Mouse (Mus musculus) spleen, postnatal 14 days (tissue): ENCODE results near the gene Prom2.

Experiments
- DNase-seq, 2 experiments: peaks; one replicate each; pipeline ENCODE4 v3.0.0; 2021 to 2022; ENCODE audit warnings: low spot score in 2 of 2

The Prom2 gene

DNA sequence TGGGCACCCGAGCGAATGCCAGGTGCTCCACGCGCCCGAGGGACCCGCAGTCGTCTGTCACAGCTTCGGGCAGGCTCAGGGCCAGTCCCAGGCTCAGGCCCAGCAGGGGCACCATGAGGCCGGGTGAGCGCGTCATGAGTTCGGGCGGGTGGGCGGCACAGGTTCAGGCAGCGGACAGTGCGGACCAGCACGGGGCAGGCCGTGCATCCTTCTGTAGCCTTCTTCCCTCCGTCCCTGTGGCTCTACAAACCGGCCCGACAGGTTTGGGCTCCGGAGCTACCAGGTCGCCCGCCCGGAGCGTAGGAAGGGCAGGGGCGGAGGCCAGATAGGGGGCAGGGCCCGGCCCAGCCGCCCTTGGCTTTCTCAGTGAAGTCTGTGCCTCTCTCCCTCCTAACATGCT lies at the start of gene Prom2:
Gene Prom2 (minus strand): TSS at position 283 of the 400 bp plus-strand sequence.
- DNase-seq: no peak

DNA sequence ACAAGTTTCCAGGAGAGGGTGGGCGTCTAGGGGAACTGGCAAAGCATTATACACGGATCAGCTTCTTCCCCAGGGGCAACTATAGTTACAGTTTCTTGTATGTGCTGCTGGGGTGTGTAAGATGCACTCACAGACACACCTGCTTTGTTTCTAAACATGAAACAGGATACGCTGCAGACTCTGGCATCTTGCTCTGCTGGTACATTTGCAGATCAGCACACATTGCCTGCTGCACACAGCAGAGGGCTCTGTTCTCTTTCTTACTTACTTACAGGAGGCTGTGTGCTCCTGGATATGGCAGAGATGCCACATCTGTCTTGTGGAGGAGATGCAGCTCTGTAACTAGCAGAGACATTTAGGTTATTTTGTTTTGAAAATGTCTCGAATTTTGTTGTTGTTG lies 49.6 kb upstream of the Prom2 start:
- DNase-seq: no peak

DNA sequence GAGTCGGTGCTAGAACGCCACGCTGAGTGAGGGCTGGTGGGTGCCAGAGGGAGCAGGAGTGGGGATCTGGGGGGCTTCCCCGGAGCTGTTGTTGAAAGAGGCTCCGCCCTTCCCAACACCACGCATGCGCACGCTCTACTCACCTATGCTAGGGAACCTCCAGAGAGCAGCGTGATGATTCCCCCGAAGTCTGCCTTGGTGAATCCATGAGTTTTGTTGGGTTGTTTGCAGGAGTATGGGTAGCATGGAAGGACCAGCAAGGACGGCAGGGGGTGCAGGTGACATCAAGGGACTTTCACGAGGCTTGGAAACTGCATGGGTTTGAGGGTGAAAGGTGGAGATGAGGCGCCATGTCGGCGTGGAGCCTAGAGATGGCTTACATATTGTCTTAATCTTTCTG lies 48.9 kb upstream of the Prom2 start:
- peak in 1 of 2 experiments; percentile 5 for DNase-seq

DNA sequence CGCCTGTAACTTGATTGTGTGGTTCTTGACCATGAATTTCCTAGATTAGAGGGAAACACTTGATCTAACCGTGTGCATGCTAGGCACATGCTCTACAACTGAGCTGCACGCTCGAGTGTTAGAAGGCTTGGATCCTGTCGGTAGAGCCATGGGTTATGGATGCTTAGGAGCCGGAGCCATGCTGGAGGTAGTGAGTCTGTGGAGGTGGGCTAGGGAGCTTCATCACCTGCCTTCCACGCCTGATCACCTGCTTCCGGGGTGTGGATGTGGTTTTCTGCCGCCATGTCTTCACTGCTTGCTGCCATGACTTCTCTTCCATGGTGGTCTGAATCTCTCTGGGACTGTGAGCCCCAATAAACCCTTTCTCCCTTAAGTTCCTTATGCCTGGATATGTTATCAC lies 47.6 kb upstream of the Prom2 start:
- no peak for DNase-seq

DNA sequence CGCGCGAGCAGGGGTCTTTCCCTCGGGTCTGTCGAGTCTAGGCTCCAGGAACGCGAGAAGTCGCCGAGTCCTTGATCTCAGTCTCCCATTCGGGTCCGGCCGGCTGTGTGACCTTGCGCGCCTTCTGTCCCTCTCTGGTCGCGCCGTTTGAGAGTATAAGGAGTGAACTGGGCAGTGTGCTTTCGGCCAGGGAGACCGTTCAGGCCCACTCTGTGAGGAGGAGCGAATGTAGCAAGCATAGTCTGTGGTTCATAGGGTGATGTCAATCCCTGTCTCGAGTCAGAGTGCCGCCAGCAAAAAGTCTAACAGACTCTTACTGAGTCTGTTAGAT lies 46.2 kb upstream of the Prom2 start:
- no peak for DNase-seq

DNA sequence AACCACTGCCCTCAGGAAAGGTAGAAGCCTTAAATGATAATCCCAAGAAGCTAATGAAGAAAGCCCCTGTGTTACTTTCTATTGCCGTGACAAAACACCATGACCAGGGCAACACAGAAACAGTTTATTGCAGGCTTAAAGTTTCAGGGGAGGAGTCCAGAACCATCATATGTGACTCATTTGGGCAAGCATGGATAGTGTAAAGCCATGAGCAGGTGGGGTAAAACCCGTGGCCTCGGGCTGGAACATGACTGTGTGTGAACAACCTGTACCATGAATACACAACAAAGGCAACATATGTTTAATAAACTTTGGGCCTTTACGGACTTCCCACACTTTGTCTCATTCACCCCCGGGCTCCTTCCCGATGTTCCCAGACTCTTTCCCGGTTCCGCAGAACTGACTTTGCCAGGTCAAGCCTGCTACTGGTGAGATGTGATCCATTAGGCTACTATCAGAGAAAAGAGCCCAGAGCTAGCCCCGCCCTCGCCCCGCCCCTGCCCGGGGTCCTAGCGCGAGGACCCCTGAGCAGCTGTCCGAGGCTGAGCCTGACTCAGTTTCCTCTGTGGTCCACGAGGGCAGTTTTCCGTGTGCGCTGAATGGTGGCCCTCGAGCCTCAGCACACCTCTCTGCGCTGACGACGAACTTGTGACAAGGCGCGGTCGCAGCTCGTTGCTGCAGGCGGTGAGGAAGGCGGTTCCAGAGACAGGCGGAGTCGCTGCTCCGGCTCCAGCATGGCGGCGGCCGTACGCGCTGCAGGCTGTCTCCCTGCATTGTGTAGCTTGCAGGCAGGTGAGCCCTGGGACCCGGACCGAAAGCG lies 45.6 kb upstream of the Prom2 start, which contains the start of the genes Zfp661 and Mrps5:
Gene Zfp661 (minus strand): TSS at position 401 of the 820 bp plus-strand sequence.
Gene Mrps5 (plus strand): TSS at position 529 of the 820 bp plus-strand sequence.
- DNase-seq: peak; percentile 69 to 79

DNA sequence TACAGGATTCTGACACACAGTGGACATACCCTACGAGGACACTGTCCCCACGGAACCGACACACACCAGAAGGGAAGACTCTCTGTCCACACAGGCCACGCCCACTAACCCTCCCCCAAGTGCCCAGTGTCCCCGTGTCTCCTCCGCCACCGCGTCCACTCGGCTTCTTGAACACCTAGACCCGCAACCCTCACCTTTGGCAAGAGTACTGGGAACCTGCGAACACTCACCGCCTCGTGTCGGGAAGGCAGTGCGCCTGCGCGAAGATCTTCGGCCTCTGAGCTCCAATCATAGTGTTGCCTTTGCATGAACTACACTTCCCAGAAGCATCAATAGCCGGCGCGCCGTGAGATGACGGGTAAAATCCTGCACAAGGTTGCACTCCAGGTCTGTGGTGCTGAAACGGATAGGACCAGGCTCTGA lies 43.2 kb upstream of the Prom2 start:
- DNase-seq: peak; percentile 72 to 79

DNA sequence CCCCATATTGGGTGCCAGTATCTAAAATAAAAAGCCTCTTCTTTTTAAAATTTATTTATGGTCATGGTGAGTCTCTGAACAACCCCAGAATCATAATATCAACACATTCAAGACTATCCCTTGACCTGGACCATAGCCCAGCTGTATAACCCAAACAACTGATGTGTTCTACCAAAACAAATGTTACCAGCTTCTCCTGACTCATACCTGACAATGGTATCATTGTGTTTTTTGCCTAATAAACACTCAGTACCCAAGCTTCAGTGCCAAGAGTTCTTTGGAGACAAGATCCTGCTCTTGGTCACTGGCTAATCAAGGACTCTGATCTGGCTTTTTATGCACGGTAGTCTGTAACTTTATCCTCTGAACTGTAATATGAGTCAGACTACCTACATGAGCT lies 32.1 kb upstream of the Prom2 start:
- DNase-seq: no peak

DNA sequence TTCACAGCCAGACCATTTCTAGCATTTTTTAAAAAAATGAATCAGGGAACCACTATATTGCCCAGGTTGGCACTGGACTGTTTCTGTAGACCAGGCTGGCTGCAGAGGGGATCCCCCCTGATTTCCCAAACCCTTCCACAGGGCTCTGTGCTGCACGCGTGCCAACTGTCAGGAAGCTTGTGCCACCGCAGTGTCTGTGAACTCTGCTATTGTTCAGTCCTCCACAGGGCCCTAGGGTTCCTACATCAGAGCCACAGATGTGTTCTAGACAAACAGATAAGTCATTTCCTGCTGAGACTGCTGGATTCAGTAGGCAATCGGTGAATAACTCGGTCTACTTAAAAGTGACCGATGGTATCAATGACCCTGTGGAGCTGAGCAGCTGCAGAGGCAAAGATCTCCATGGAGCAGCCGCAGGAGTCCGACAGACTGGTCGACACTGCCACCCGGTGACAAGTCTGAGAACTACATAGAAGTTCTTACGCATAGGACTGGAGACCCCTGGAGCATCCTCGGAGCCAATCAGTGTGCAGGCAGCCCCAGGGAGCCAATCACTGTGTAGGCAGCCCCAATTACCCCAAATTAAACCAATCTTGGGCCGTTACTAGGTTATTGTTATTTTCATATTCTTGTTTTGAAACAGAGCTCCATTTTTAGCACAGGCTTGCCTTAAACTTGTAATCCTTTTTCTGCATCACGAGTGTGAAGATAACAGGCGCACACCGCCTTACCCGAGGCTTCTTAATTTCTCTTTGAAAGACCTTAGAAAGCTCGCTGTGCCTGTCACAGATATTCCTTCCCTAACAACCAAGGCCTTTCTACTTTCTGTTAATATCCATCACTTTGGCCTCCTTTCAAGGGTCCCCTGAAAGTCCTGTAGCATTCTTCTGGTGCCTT lies 18.1 kb upstream of the Prom2 start:
- peak; percentile 31 to 59 for DNase-seq

DNA sequence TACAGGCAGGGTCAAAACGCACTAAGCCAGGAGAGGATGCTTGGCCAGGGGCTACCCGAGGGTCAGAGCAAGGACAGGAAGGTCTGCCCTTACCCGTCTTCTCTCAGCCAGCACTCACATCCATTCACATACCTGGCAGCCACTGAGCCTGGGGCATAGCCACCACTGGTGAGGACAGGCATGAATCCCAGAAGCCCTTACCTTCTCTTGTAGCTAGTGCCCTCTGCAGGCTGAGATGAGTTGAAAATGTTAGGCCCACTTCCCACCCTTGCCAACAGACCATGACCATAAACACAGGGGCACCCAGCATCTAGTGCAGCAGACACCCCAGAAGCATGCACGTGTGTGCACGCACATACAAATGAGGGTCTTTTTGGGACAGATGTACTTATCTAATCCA lies 9.8 kb upstream of the Prom2 start:
- DNase-seq: no peak

DNA sequence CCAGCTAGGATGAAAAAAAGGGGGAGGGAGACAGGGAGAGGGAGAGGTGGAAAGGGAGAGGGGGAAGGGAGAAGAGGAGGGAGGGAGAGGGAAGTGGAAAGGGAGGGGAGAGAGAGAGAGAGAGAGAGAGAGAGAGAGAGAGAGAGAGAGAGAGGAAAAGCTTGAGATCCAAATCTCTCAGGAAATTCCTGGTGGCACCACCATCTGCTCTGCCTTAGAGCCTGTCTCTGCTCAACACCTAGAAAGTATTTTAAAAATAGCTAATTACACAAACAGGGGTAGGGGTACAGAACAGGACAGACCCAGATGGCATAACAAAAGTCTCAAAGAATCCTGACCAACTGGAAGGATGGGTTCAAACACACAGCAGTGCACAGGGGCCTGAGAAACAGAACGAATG lies 9.2 kb upstream of the Prom2 start:
- no peak for DNase-seq

DNA sequence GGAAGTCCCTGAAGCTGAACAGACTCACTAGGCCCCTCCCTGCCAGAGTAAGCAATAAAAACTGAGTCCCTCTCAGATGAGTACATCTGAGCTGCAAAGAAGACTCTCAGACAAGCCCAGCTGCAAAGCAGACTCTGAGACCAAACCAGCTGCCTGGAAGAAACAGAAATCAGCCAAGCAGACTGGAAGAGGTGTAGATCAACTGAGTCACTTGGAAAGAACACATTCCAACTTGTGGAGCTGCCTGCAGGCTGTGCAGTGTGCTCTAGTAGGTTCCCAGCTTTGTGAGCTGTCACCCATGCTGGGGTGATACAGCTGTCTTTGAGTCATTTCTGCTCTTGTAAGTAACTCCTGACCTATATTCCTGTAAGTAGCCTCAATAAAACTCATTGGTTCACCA lies 8.4 kb upstream of the Prom2 start:
- DNase-seq: no peak

DNA sequence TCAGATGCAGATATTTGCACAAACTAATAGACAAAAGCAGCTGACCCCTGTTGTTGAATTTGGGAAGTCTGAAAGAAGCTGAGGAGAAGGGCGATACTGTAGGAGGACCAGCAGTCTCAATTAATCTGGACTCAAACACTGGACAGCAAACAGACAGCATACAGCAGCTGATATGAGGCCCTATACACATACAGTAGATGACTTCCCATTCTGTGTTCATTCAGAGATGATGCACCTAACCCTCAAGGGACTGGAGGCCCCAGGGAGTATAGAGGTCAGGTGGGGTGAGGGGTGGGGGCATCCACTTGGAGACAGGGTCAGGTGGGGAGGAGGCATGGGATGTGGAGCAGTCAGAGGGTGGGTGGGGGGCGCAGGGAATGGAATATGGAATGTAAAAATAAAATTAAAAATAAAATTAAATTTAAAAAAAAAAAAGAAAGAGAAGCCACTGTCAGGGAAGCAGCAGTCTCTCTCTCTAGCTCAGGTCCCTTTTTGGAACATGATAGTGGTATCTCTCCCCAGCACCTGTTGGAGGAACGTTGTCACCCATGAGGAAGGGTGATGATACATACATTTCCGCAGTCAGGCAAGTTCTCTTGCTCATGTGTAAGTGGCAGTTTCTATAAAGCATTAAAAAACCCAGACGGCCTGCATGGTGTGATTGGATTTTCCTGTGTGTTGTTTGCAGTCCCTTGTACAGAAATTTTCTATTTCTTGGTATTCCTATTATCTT lies 7.2 kb upstream of the Prom2 start:
- no peak for DNase-seq

DNA sequence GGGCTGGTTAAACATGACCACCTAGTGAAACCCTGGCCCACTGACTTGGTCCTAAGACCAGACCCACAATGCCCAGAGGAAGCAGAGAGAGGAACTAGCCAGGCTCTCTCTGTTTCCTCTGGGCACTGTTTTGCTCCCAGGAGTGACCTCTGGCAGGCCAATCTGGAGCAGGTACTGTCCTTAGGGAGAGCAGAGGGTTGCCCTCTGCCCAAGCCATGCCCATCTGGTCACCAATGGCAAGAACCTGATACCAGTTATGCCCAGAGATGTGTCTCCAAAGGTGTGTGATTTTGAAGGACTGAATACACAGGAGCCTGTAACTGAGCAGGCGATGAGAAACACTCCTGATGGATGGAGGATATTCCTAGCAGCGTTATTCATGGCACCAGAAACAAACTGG lies 430 bp upstream of the Prom2 start:
- DNase-seq: no peak

DNA sequence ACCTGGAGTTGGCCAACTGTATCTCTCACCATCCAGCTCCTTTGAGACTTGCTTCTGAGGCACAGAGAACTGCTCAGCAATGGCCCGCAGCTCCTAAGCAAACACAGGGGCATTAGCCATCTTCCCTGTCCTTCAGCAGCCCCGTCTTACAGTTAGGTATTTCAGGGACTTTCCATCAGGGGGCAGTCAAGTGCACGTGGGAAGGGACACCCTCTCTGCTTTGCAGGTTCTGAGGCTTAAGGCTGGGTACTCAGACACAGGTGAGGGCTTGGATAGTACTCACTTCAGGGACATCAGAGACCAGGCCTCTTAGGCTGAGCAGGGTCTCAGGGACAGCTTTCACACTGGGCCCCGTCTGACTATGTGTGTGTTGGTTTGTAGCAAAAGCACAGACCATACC lies 1.8 kb downstream of the Prom2 start:
- DNase-seq: no peak

DNA sequence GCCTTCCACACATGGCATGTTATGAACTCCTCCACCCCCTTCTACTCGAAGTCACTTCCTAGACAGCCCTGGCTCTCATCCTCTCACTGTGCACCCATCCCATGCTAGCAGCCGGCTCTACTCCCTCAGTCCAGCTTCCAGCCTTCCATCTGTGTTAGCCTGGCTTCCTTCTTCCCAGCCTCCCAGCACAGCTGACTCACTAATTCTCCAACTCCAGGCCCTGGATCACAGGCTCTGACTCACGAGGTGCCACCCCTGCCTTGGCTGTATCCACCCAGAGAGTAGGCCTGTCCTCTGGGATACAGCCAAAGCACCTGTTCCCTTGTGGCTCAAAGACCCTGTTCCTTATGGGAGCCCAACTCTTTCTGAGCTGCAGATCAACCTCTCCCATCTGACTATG lies 3.7 kb downstream of the Prom2 start:
- DNase-seq: no peak

DNA sequence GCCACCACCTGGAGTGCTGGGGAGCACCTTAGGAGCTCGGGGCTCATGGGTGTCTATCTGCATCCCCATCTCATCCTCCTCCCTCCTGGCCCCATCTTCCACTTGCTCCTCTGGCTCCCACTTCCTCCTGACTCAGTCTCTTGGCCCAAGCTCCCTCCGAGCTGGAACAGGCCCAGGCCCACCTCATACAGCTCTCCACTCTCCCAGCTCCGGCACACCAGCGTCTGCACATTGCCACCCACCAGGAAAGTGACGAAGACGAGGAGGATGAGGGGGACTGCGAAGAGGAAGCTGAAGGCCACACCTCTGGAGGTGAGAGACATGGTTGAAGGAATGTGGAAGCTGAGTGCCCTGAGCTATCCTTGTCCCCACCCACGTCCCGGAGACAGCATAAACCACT lies 5.9 kb downstream of the Prom2 start:
- DNase-seq: no peak

DNA sequence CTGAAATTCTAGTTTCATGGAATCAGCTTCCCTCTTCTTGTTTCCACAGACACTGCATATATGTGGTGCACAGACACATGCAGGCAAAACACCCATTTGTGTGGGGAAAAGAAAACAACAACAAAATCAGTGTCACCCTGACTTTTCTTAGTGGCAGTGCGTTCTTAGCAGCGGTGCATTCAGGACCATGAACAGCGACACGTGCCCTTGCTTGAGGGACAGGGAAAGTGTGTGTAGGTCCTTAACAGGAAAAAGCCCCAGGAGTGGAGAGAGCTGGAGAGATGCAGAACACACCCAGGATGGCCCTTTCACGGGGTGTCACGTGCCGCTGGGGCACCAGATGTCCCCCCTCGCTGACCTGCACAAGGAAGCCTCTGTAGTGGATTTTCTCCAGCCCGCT lies 8.9 kb downstream of the Prom2 start:
- DNase-seq: peak in 1 of 2 experiments; percentile 6

DNA sequence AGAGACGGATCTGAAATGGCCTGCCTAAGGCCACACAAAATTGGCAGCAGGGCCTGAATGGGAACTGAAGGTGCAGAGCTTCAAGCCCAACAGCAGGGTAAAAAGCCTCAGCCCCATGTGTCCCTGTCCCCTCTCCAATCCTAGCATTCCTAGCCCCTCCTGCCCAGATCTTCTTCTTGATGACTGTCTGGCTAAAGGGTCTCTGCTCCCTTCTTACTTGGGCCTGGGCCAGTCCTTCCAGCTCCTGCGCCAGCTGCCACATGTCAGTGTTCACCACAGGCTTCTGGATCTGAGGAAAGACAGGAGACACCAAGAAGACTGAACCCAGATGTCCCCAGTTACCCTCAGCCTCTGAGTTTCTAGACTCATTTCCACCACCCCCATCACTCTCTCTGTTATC lies 9.7 kb downstream of the Prom2 start:
- no peak for DNase-seq

DNA sequence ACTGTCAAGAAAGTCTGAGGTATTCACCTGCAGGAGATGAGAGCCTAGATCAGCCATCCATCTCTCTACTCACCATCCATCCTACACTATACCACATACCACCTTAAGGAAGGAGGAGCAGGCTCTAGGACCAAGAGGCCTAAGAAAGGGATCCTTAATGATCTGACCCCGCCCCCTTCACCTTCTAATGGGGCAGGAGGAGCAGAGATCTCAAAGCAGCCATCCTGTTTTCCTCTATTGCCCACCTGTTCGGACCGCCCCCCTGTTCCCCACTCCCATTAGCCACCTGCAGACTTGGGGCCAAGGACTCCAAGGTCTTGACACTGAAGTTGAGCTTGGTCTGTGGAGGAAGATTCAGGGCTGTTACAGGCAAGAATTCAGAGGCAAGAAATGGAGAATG lies 10.8 kb downstream of the Prom2 start:
- no peak for DNase-seq

DNA sequence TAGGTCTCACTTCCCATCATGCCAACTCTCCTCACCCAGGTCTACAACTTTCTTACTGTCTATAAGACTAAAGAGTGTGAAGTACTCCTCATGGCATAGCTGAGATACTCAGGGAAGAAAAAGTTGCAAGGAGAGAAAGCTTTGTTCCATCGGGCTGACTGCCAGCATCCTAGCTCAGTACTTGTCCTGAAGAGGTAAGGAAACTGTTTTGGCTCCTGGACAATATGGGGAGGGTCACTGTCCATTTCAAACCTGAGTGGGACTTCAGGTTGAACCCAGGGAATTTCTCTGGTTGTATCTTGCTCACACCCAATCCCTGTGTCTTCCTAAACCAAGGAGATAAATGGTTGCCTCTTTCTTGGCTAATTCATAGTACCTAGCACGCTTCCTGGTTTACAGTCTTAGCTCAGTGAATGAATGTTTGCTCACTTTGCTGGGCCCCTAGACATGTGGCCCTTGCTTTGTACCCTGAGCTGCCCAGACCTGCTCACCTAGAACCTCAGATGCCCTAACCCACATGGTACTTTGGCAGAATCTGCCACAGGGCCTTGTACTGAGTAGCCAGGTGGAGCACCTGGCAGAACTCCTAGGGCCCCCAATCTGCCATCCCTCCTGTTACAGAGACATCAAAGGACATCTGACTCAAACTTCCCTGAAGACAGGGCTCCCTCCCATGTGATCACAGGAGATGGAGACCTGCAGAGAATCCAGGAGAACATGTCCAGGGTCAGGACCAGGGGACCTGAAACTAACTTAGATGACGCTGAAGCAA lies 16.1 kb downstream of the Prom2 start:
- no peak for DNase-seq
